Comparison of ENCODE assay signal across 16 mouse cellular contexts in the genomic region with DNA sequence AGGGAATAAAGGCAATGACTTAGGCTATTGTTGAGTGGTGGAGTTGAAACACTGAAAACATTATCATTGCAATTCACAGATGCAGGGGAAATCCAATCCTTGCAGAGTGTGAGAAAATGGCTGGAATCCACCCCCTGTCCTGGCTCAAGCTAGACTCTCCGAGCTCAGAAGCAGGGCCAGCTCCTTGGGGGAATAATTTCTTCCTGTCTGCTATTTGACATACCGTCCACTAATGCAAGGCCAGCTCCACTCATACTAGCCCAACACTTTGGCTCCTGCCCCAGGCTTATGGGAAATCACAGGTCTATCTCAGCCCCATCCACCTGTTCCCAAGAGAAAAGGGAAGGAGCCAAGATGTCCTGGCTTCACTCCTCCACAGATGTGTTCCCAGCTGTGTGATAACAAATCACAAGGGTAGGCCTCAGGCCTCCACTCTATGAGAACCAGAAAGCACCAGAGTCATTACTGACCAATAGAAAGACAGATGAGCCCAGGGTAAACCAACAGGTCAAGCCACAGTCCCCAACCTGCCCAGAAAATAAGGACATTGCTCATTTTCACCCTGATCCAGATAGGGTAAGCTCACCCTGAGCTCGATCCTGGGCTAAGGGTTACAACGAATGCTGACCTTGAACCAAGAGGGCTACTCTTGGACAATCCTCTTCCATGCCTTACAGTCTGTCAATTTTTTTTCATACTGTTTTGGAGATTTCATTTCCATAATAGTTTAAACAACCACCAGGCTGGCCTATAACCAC. TPM values are rescaled to one million over a fixed set of nuclear protein-coding genes. Genes with fewer than 3 reads are reported as not detected.
DNase-seq lines count a peak whose midpoint lies in the region; ATAC-seq and TF ChIP-seq lines count a peak whose summit lies in the region.
"Had no signal": no experiment of that assay in that cellular context is flagged by ENCODE, and none has a peak within 500 bp of the region (broad histone marks: within the 10 kb centered on the region; RNA-seq: fewer than 3 reads in every experiment).

No protein-coding gene starts in this region.

- no peak for TF ChIP-seq POLR2A in limb, embryonic 14.5 days (IDR thresholded peaks at IDR 0.05; ENCODE audit: borderline replicate concordance, extremely low read depth, insufficient read depth, insufficient read length)

- H3K4me2 ChIP-seq in heart, embryonic 12.5 days, result no peak overlapping the region
- H3K4me2 ChIP-seq in limb, embryonic 14.5 days (replicated peaks; ENCODE audit: low read depth, low read length, severe bottlenecking), result no peak overlapping the region
- H3K4me2 ChIP-seq: limb, embryonic 13.5 days; liver, embryonic 15.5 days had no signal

- ATAC-seq in heart, embryonic 12.5 days (ENCODE audit: insufficient number of reproducible peaks, low FRiP score), result no peak
- peak; percentile 53 for ATAC-seq in limb, embryonic 14.5 days (ENCODE audit: low FRiP score, low read depth)
- ATAC-seq: forebrain, embryonic 16.5 days had no signal

- H3K4me3 ChIP-seq in heart, embryonic 12.5 days, result no peak overlapping the region
- H3K4me3 ChIP-seq in embryonic facial prominence, embryonic 10.5 days, result no peak overlapping the region
- no peak overlapping the region for H3K4me3 ChIP-seq in limb, embryonic 14.5 days (replicated peaks; ENCODE audit: low read length)
- H3K4me3 ChIP-seq: left cerebral cortex, adult 2 months; limb, embryonic 13.5 days; liver, embryonic 15.5 days had no signal

- peaks cover 33% of the 10 kb centered on the region for H3K4me1 ChIP-seq in heart, embryonic 12.5 days (replicated peaks)
- H3K4me1 ChIP-seq in embryonic facial prominence, embryonic 10.5 days, result peaks cover 86% of the 10 kb centered on the region
- peaks cover 40% of the 10 kb centered on the region for H3K4me1 ChIP-seq in limb, embryonic 14.5 days (ENCODE audit: control insufficient read depth, insufficient read depth, low read length)
- H3K4me1 ChIP-seq: liver, embryonic 15.5 days had no signal

- WGBS in heart, embryonic 12.5 days, result 74% methylated on average over 4 of the region's 4 CpGs
- WGBS in embryonic facial prominence, embryonic 10.5 days, result 67% methylated on average over 4 of the region's 4 CpGs
- 62% methylated on average over 4 of the region's 4 CpGs for WGBS in limb, embryonic 14.5 days

- H3K27ac ChIP-seq in heart, embryonic 12.5 days (ENCODE audit: poor library complexity, severe bottlenecking), result no peak overlapping the region
- 0 out of 2 replicates have a peak overlapping the region, but pooled peaks have one; percentile 32 for H3K27ac ChIP-seq in embryonic facial prominence, embryonic 10.5 days (replicated peaks)
- H3K27ac ChIP-seq in limb, embryonic 14.5 days (replicated peaks; ENCODE audit: low read depth, low read length), result no peak overlapping the region
- H3K27ac ChIP-seq: left cerebral cortex, adult 2 months; limb, embryonic 13.5 days; liver, embryonic 15.5 days had no signal

- no peak overlapping the region for H3K9ac ChIP-seq in heart, embryonic 12.5 days
- H3K9ac ChIP-seq in limb, embryonic 14.5 days (ENCODE audit: low read depth, low read length, severe bottlenecking), result no peak overlapping the region
- H3K9ac ChIP-seq: limb, embryonic 13.5 days; liver, embryonic 15.5 days had no signal

- DNase-seq in heart, adult 18-20 months, result peak; percentile 60 to 75
- no peak for DNase-seq in embryonic facial prominence, embryonic 10.5 days (ENCODE audit: low spot score)
- DNase-seq in heart, adult 9 months (ENCODE audit: low spot score in 2 of 2), result peak; percentile 62 to 73
- peak; percentile 64 for DNase-seq in limb, embryonic 14.5 days (ENCODE audit: low spot score)
- no peak for DNase-seq in lung, postnatal 25 days (ENCODE audit: low spot score)
- no peak for DNase-seq in adrenal gland, postnatal 25 days
- DNase-seq: cerebellum, postnatal 10 days; kidney, adult 18-20 months; kidney, postnatal 10 days; lung, postnatal 10 days; thymus, postnatal 36 days had no signal

- peaks cover 7% of the 10 kb centered on the region for H3K36me3 ChIP-seq in heart, embryonic 12.5 days
- H3K36me3 ChIP-seq in embryonic facial prominence, embryonic 10.5 days (replicated peaks), result peaks cover 24% of the 10 kb centered on the region
- peaks cover 3% of the 10 kb centered on the region; the same call in 1 of the 2 replicates for H3K36me3 ChIP-seq in limb, embryonic 14.5 days (ENCODE audit: control insufficient read depth, insufficient read depth, low read length)
- H3K36me3 ChIP-seq: limb, embryonic 13.5 days; liver, embryonic 15.5 days had no signal

- H3K9me3 ChIP-seq in heart, embryonic 12.5 days (replicated peaks), result no peaks in the 10 kb centered on the region
- no peaks in the 10 kb centered on the region for H3K9me3 ChIP-seq in embryonic facial prominence, embryonic 10.5 days
- H3K9me3 ChIP-seq in limb, embryonic 14.5 days (ENCODE audit: control insufficient read depth, low read length), result no peaks in the 10 kb centered on the region
- H3K9me3 ChIP-seq: limb, embryonic 13.5 days; liver, embryonic 15.5 days had no signal

- no peaks in the 10 kb centered on the region for H3K27me3 ChIP-seq in heart, embryonic 12.5 days (replicated peaks)
- H3K27me3 ChIP-seq in embryonic facial prominence, embryonic 10.5 days (replicated peaks; ENCODE audit: low read depth, poor library complexity, severe bottlenecking), result no peaks in the 10 kb centered on the region
- no peaks in the 10 kb centered on the region for H3K27me3 ChIP-seq in limb, embryonic 14.5 days (ENCODE audit: control insufficient read depth, insufficient read depth, low read length)
- H3K27me3 ChIP-seq: limb, embryonic 13.5 days; liver, embryonic 15.5 days had no signal

RNA-seq across cellular contexts. Expression of a gene that starts 32.5 kb away (rescaled TPM):
- total RNA-seq in heart, adult 18-20 months (2021), result 10 to 100 TPM; 16.3 to 16.7 TPM
- polyA plus RNA-seq in heart, embryonic 12.5 days (2016; fragmentation: Nextera tagmentation; extraction: Ambion mirVana), result 38.9 and 45.1 TPM in 2 replicates
- 24.1 and 27.6 TPM in 2 replicates for polyA plus RNA-seq in embryonic facial prominence, embryonic 10.5 days (2016; fragmentation: Nextera tagmentation; extraction: Ambion mirVana)
- polyA plus RNA-seq in limb, embryonic 14.5 days (2012; rRNA removed), result 26.8 and 31.8 TPM in 2 replicates
- 14.4 and 17.3 TPM in 2 replicates for polyA plus RNA-seq in limb, embryonic 14.5 days (2014; fragmentation: Nextera tagmentation; extraction: Ambion mirVana)
- total RNA-seq in adrenal gland, postnatal 25 days (2021), result 16.4 and 20.0 TPM in 2 replicates

Comparison
In these comparisons a context has a peak if more than half of its experiments do, and no peak if none do; other contexts are left out.
1. DNase-seq: peak in heart, adult 18-20 months (2 of 2), heart, adult 9 months (2 of 2) and limb, embryonic 14.5 days (single experiment); none in embryonic facial prominence, embryonic 10.5 days (single experiment), lung, postnatal 25 days (single experiment) and adrenal gland, postnatal 25 days (single experiment).